Comparison of ENCODE assay signal across 22 mouse cellular contexts in the genomic region with DNA sequence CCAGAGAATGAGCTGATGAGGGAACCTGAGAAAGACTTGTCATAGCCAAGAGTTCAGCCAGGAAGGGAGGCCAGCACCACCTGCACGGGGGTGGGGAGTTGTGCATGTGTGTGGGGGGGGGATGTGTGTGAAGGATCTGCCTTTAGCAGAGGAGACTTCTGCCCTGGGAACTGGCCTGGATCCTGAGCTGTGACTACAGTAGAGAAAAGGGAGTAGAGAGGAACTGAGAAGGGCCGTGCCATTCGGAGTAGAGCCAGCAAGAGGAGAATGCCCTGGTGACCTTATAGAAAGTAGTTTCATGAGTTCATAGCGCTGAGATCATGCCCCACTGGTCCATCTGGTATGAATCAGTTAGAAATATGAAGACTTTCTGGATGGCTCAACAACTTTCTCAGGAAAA.
DNase-seq lines count a peak whose midpoint lies in the region; ATAC-seq and TF ChIP-seq lines count a peak whose summit lies in the region.
"Had no signal": no experiment of that assay in that cellular context is flagged by ENCODE, and none has a peak within 500 bp of the region (broad histone marks: within the 10 kb centered on the region; RNA-seq: fewer than 3 reads in every experiment).

No protein-coding gene starts in this region.

- DNase-seq in limb, embryonic 14.5 days (ENCODE audit: low spot score): peak; percentile 25
- no peak for DNase-seq in limb, embryonic 10.5 days (ENCODE audit: low spot score)
- peak; percentile 24 for DNase-seq in NIH3T3 (ENCODE audit: low read depth)
- DNase-seq in gastrocnemius, adult 8-10 months (ENCODE audit: low spot score in 2 of 2): peak; percentile 10 to 15
- DNase-seq in right cerebral cortex, adult 18-20 months: no peak
- no peak for DNase-seq in frontal cortex, postnatal 10 days (ENCODE audit: low spot score in 2 of 2)
- no peak for DNase-seq in cerebellum, adult 2 months
- DNase-seq: cerebellum, adult 11-12 months; embryo, embryonic 11 days; forebrain, postnatal 0 days; kidney, adult 2 months; kidney, postnatal 10 days; left cerebral cortex, postnatal 4 days; lung, postnatal 4 days; retina, postnatal 1 day; thymus, postnatal 25 days had no signal

- no peaks in the 10 kb centered on the region for H3K27me3 ChIP-seq in limb, embryonic 14.5 days (ENCODE audit: control insufficient read depth, insufficient read depth, low read length)
- H3K27me3 ChIP-seq in limb, embryonic 10.5 days (ENCODE audit: low read depth, poor library complexity, severe bottlenecking): no peaks in the 10 kb centered on the region
- no peaks in the 10 kb centered on the region for H3K27me3 ChIP-seq in cerebellum, adult 2 months (ENCODE audit: control insufficient read depth, insufficient read depth, low read length)
- H3K27me3 ChIP-seq: heart, embryonic 15.5 days; hindbrain, embryonic 15.5 days; midbrain, embryonic 12.5 days; neural tube, embryonic 12.5 days had no signal

- H3K27ac ChIP-seq in limb, embryonic 14.5 days (replicated peaks; ENCODE audit: low read depth, low read length): no peak overlapping the region
- H3K27ac ChIP-seq in limb, embryonic 10.5 days: no peak overlapping the region
- no peak overlapping the region for H3K27ac ChIP-seq in cerebellum, adult 2 months (ENCODE audit: insufficient read depth, low read length)
- H3K27ac ChIP-seq: forebrain, embryonic 10.5 days; hindbrain, embryonic 15.5 days; midbrain, embryonic 12.5 days; neural tube, embryonic 12.5 days had no signal

- WGBS in limb, embryonic 14.5 days: 69% methylated on average over 4 of the region's 4 CpGs
- WGBS in limb, embryonic 10.5 days: 85% methylated on average over 4 of the region's 4 CpGs
- 67% methylated on average over 4 of the region's 4 CpGs for WGBS in cerebellum, adult 2 months

- no peak overlapping the region for H3K9ac ChIP-seq in limb, embryonic 14.5 days (ENCODE audit: low read depth, low read length, severe bottlenecking)
- H3K9ac ChIP-seq: forebrain, postnatal 0 days; heart, embryonic 15.5 days; hindbrain, embryonic 15.5 days; midbrain, embryonic 12.5 days; neural tube, embryonic 12.5 days had no signal

- H3K4me3 ChIP-seq in limb, embryonic 14.5 days (replicated peaks; ENCODE audit: low read length): no peak overlapping the region
- H3K4me3 ChIP-seq in limb, embryonic 10.5 days: no peak overlapping the region
- no peak overlapping the region for H3K4me3 ChIP-seq in cerebellum, adult 2 months (replicated peaks; ENCODE audit: insufficient read depth, low read depth, low read length)
- H3K4me3 ChIP-seq: forebrain, embryonic 10.5 days; heart, embryonic 15.5 days; hindbrain, embryonic 15.5 days; left cerebral cortex, adult 2 months; midbrain, embryonic 12.5 days; neural tube, embryonic 12.5 days had no signal

- no peak for ATAC-seq in limb, embryonic 14.5 days (ENCODE audit: low FRiP score, low read depth)

- TF ChIP-seq POLR2A in limb, embryonic 14.5 days (IDR thresholded peaks at IDR 0.05; ENCODE audit: borderline replicate concordance, extremely low read depth, insufficient read depth, insufficient read length): no peak
- TF ChIP-seq POLR2A in cerebellum, adult 2 months (IDR thresholded peaks at IDR 0.05; ENCODE audit: borderline replicate concordance, insufficient read depth, low read length): no peak

- no peak overlapping the region for H3K4me2 ChIP-seq in limb, embryonic 14.5 days (replicated peaks; ENCODE audit: low read depth, low read length, severe bottlenecking)
- H3K4me2 ChIP-seq: heart, embryonic 15.5 days; hindbrain, embryonic 15.5 days; midbrain, embryonic 12.5 days; neural tube, embryonic 12.5 days had no signal

- H3K9me3 ChIP-seq in limb, embryonic 14.5 days (ENCODE audit: control insufficient read depth, low read length): no peaks in the 10 kb centered on the region
- no peaks in the 10 kb centered on the region for H3K9me3 ChIP-seq in limb, embryonic 10.5 days (replicated peaks)
- H3K9me3 ChIP-seq: forebrain, embryonic 10.5 days; heart, embryonic 15.5 days; hindbrain, embryonic 15.5 days; midbrain, embryonic 12.5 days; neural tube, embryonic 12.5 days had no signal

- no peak for TF ChIP-seq CTCF in cerebellum, adult 2 months (IDR thresholded peaks at IDR 0.05; ENCODE audit: borderline replicate concordance, insufficient read depth, low read depth, low read length)

- no peaks in the 10 kb centered on the region for H3K36me3 ChIP-seq in limb, embryonic 14.5 days (ENCODE audit: control insufficient read depth, insufficient read depth, low read length)
- H3K36me3 ChIP-seq in limb, embryonic 10.5 days: no peaks in the 10 kb centered on the region
- H3K36me3 ChIP-seq: forebrain, embryonic 10.5 days; heart, embryonic 15.5 days; hindbrain, embryonic 15.5 days; midbrain, embryonic 12.5 days; neural tube, embryonic 12.5 days had no signal

- H3K4me1 ChIP-seq in limb, embryonic 14.5 days (ENCODE audit: control insufficient read depth, insufficient read depth, low read length): no peaks in the 10 kb centered on the region
- H3K4me1 ChIP-seq in limb, embryonic 10.5 days: no peaks in the 10 kb centered on the region
- peaks cover 13% of the 10 kb centered on the region for H3K4me1 ChIP-seq in cerebellum, adult 2 months (ENCODE audit: control insufficient read depth, insufficient read depth, low read length)
- H3K4me1 ChIP-seq: midbrain, embryonic 12.5 days; neural tube, embryonic 12.5 days had no signal

Comparison
In these comparisons a context has a peak if more than half of its experiments do, and no peak if none do; other contexts are left out.
1. DNase-seq: peak in limb, embryonic 14.5 days (single experiment), NIH3T3 (single experiment) and gastrocnemius, adult 8-10 months (2 of 2); none in limb, embryonic 10.5 days (single experiment), right cerebral cortex, adult 18-20 months (single experiment), frontal cortex, postnatal 10 days (0 of 2) and cerebellum, adult 2 months (0 of 2).